Mouse (Mus musculus) embryo, embryonic 11 days (tissue): ENCODE measurements around the gene Ing1.
A peak's percentile ranks its signal among the peaks of the same experiment; 100 is the strongest.
"Not testable (repeated sequence)": the region's sequence is repeated elsewhere in the genome, so short reads cannot be mapped to it uniquely, and the experiment has no call there.

Experiments
- DNase-seq: peaks from one replicate; pipeline ENCODE4 v3.0.0-alpha.2; 2015

Gene Ing1

GRCm38 (mm10) chr8:11551497-11551896, 3.9 kb upstream of the Ing1 start:
- not testable (repeated sequence) for DNase-seq

- no peak for DNase-seq
Observed at GRCm38 (mm10) chr8:11552390-11552789, 3.0 kb upstream of the Ing1 start.

- DNase-seq = peak; percentile 99
Observed at GRCm38 (mm10) chr8:11555720-11556591, 585 bp downstream of the Ing1 start.

GRCm38 (mm10) chr8:11556691-11557423, 1.5 kb downstream of the Ing1 start:
- peak; percentile 56 for DNase-seq

GRCm38 (mm10) chr8:11557424-11557767, 2.0 kb downstream of the Ing1 start:
- DNase-seq = no peak

GRCm38 (mm10) chr8:11557768-11558629, 2.6 kb downstream of the Ing1 start:
- peak; percentile 98 for DNase-seq

- no peak for DNase-seq
Observed at GRCm38 (mm10) chr8:11559511-11559910, 4.1 kb downstream of the Ing1 start.

GRCm38 (mm10) chr8:11560220-11560619, 4.8 kb downstream of the Ing1 start:
- no peak for DNase-seq

GRCm38 (mm10) chr8:11564236-11564635, 8.9 kb downstream of the Ing1 start:
- no peak for DNase-seq

- DNase-seq = no peak
Observed at GRCm38 (mm10) chr8:11564721-11565120, 9.3 kb downstream of the Ing1 start.

- DNase-seq = not testable (repeated sequence)
Observed at GRCm38 (mm10) chr8:11568193-11568592, 12.8 kb downstream of the Ing1 start.

- DNase-seq = peak; percentile 25
Observed at GRCm38 (mm10) chr8:11569260-11570097, 14.1 kb downstream of the Ing1 start.

- no peak for DNase-seq
Observed at GRCm38 (mm10) chr8:11570742-11571141, 15.4 kb downstream of the Ing1 start.

GRCm38 (mm10) chr8:11571950-11572349, 16.6 kb downstream of the Ing1 start:
- DNase-seq = no peak

GRCm38 (mm10) chr8:11572428-11572827, 17.1 kb downstream of the Ing1 start:
- no peak for DNase-seq

- no peak for DNase-seq
Observed at GRCm38 (mm10) chr8:11574911-11575603, 19.7 kb downstream of the Ing1 start.

GRCm38 (mm10) chr8:11575604-11576384, 20.4 kb downstream of the Ing1 start:
- DNase-seq = no peak

GRCm38 (mm10) chr8:11585513-11586373, 30.4 kb downstream of the Ing1 start:
- peak; percentile 69 for DNase-seq

GRCm38 (mm10) chr8:11586374-11586745, 31.0 kb downstream of the Ing1 start:
- DNase-seq = no peak

- DNase-seq = no peak
Observed at GRCm38 (mm10) chr8:11591837-11592236, 36.5 kb downstream of the Ing1 start.
